Mouse (Mus musculus) erythroblast, embryonic 14.5 days (primary cell): ENCODE measurements around the gene Dlgap1.

Source experiments
- GATA1 ChIP-seq: IDR thresholded peaks from 2 replicates; pipeline ENCODE4 v1.6.1; 2012; ENCODE audit warnings: low read length, inconsistent platforms, mixed read lengths
- TAL1 ChIP-seq: IDR thresholded peaks from 3 replicates; pipeline ENCODE4 v1.6.1; 2012; ENCODE audit warnings: low read length, inconsistent platforms, mixed read lengths

DNA sequence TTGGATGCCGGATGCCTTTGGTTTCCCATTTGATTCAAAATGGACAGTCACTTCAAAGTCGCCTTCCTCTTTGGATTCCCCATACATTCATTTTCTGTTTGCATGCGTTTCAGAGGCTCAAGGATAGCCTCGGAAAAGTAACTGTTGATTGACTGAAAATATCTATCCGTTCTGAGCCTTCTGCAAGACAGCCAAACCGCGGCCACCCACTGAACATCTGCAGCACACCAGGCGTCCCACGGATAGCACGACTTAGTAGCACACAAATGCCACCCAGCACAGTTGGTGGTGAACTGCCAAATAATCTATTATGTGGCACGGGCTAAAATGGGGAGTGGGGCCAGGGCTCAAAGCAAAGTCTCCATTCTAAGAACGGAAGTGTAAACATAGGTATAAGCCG is 705.1 kb downstream of the Dlgap1 start:
- no peak for TF ChIP-seq GATA1
- no peak for TF ChIP-seq TAL1
